Mouse (Mus musculus): ENCODE data around the gene Bdnf. TPM values are rescaled to one million over a fixed set of nuclear protein-coding genes. Genes with fewer than 3 reads are reported as not detected.

The Bdnf gene
- polyA plus RNA-seq, 1 experiment from 2014 or later = 0.78 TPM

GRCm38 (mm10) chr2:109725831-109726230 is 51.3 kb downstream of the Bdnf start:
- Histone ChIP-seq H3K4me2 (replicated peaks; ENCODE audit: low read depth, low read length) (no peak overlapping the region), H3K9ac (replicated peaks; ENCODE audit: low read depth) (no peak overlapping the region), H3K4me1 (ENCODE audit: insufficient read depth, low read depth, low read length) (no peaks in the 10 kb centered on the region), H3K27me3 (replicated peaks; ENCODE audit: insufficient read depth, low read length) (no peaks in the 10 kb centered on the region), H3K36me3 (ENCODE audit: insufficient read depth, low read length) (no peaks in the 10 kb centered on the region), H3K4me3 (ENCODE audit: low read depth, low read length) (no peak overlapping the region), H3K9me3 (ENCODE audit: low read length) (no peaks in the 10 kb centered on the region), H3K27ac (ENCODE audit: low read length) (no peak overlapping the region)
- ATAC-seq (no peak), DNase-seq (ENCODE audit: low spot score) (no peak)
- no peak for TF ChIP-seq CTCF (IDR thresholded peaks at IDR 0.05)
- no peak for TF ChIP-seq EP300 (IDR thresholded peaks at IDR 0.05)
- 37% methylated on average over 6 of the region's 6 CpGs for WGBS

- TF ChIP-seq CTCF (IDR thresholded peaks at IDR 0.05) (no peak), EP300 (IDR thresholded peaks at IDR 0.05) (no peak)
- H3K27ac ChIP-seq (ENCODE audit: low read length) = no peak overlapping the region
- no peak overlapping the region for H3K4me3 ChIP-seq (ENCODE audit: low read depth, low read length)
- no peak overlapping the region for H3K9ac ChIP-seq (replicated peaks; ENCODE audit: low read depth)
- H3K36me3 ChIP-seq (ENCODE audit: insufficient read depth, low read length) = no peaks in the 10 kb centered on the region
- DNase-seq (ENCODE audit: low spot score) = no peak
- H3K4me2 ChIP-seq (replicated peaks; ENCODE audit: low read depth, low read length) = no peak overlapping the region
- H3K4me1 ChIP-seq (ENCODE audit: insufficient read depth, low read depth, low read length) = no peaks in the 10 kb centered on the region
- no peaks in the 10 kb centered on the region for H3K27me3 ChIP-seq (replicated peaks; ENCODE audit: insufficient read depth, low read length)
- WGBS = 90% methylated on average over 1 of the region's 1 CpGs
- ATAC-seq = no peak
- H3K9me3 ChIP-seq (ENCODE audit: low read length) = no peaks in the 10 kb centered on the region
Measured at GRCm38 (mm10) chr2:109729221-109729620, 54.7 kb downstream of the Bdnf start.

- ATAC-seq (no peak), DNase-seq (ENCODE audit: low spot score) (peak; percentile 11)
- Histone ChIP-seq H3K4me3 (ENCODE audit: low read depth, low read length) (no peak overlapping the region), H3K9ac (replicated peaks; ENCODE audit: low read depth) (no peak overlapping the region), H3K27me3 (replicated peaks; ENCODE audit: insufficient read depth, low read length) (no peaks in the 10 kb centered on the region), H3K4me2 (replicated peaks; ENCODE audit: low read depth, low read length) (no peak overlapping the region), H3K27ac (ENCODE audit: low read length) (no peak overlapping the region), H3K36me3 (ENCODE audit: insufficient read depth, low read length) (no peaks in the 10 kb centered on the region), H3K9me3 (ENCODE audit: low read length) (no peaks in the 10 kb centered on the region), H3K4me1 (ENCODE audit: insufficient read depth, low read depth, low read length) (no peaks in the 10 kb centered on the region)
- TF ChIP-seq EP300 (IDR thresholded peaks at IDR 0.05) (no peak), CTCF (IDR thresholded peaks at IDR 0.05) (no peak)
- WGBS = 26% methylated on average over 9 of the region's 9 CpGs
Measured at GRCm38 (mm10) chr2:109733201-109734039, 58.9 kb downstream of the Bdnf start.

- DNase-seq (ENCODE audit: low spot score) = no peak
- TF ChIP-seq EP300 (IDR thresholded peaks at IDR 0.05) = no peak
- TF ChIP-seq CTCF (IDR thresholded peaks at IDR 0.05) = no peak
- Histone ChIP-seq H3K27ac (ENCODE audit: low read length) (no peak overlapping the region), H3K4me3 (ENCODE audit: low read depth, low read length) (no peak overlapping the region), H3K4me1 (ENCODE audit: insufficient read depth, low read depth, low read length) (no peaks in the 10 kb centered on the region), H3K4me2 (replicated peaks; ENCODE audit: low read depth, low read length) (no peak overlapping the region), H3K36me3 (ENCODE audit: insufficient read depth, low read length) (no peaks in the 10 kb centered on the region), H3K9me3 (ENCODE audit: low read length) (no peaks in the 10 kb centered on the region), H3K9ac (replicated peaks; ENCODE audit: low read depth) (no peak overlapping the region), H3K27me3 (replicated peaks; ENCODE audit: insufficient read depth, low read length) (no peaks in the 10 kb centered on the region)
- WGBS = 49% methylated on average over 3 of the region's 3 CpGs
- no peak for ATAC-seq
Measured at GRCm38 (mm10) chr2:109734228-109734627, 59.7 kb downstream of the Bdnf start.

- Histone ChIP-seq H3K27ac (ENCODE audit: low read length) (no peak overlapping the region), H3K27me3 (replicated peaks; ENCODE audit: insufficient read depth, low read length) (no peaks in the 10 kb centered on the region)
- DNase-seq (ENCODE audit: low spot score) = no peak
Measured at GRCm38 (mm10) chr2:109734666-109735065, 60.2 kb downstream of the Bdnf start.

GRCm38 (mm10) chr2:109735347-109735746 is 60.8 kb downstream of the Bdnf start:
- 40% methylated on average over 7 of the region's 7 CpGs for WGBS
- Histone ChIP-seq H3K4me3 (ENCODE audit: low read depth, low read length) (no peak overlapping the region), H3K27me3 (replicated peaks; ENCODE audit: insufficient read depth, low read length) (no peaks in the 10 kb centered on the region), H3K9ac (replicated peaks; ENCODE audit: low read depth) (no peak overlapping the region), H3K36me3 (ENCODE audit: insufficient read depth, low read length) (no peaks in the 10 kb centered on the region), H3K9me3 (ENCODE audit: low read length) (no peaks in the 10 kb centered on the region), H3K27ac (ENCODE audit: low read length) (no peak overlapping the region), H3K4me1 (ENCODE audit: insufficient read depth, low read depth, low read length) (no peaks in the 10 kb centered on the region), H3K4me2 (replicated peaks; ENCODE audit: low read depth, low read length) (no peak overlapping the region)
- DNase-seq (ENCODE audit: low spot score) (no peak), ATAC-seq (no peak)
- TF ChIP-seq EP300 (IDR thresholded peaks at IDR 0.05) (no peak), CTCF (IDR thresholded peaks at IDR 0.05) (no peak)

More at GRCm38 (mm10) chr2:109734666-109735065, 60.2 kb downstream of the Bdnf start:
- no peaks in the 10 kb centered on the region for H3K4me1 ChIP-seq (ENCODE audit: insufficient read depth, low read depth, low read length)
- H3K4me3 ChIP-seq (ENCODE audit: low read depth, low read length) = no peak overlapping the region
- no peak overlapping the region for H3K9ac ChIP-seq (replicated peaks; ENCODE audit: low read depth)
- H3K4me2 ChIP-seq (replicated peaks; ENCODE audit: low read depth, low read length) = no peak overlapping the region
- 77% methylated on average over 6 of the region's 6 CpGs for WGBS
- H3K36me3 ChIP-seq (ENCODE audit: insufficient read depth, low read length) = no peaks in the 10 kb centered on the region
- no peaks in the 10 kb centered on the region for H3K9me3 ChIP-seq (ENCODE audit: low read length)
- TF ChIP-seq EP300 (IDR thresholded peaks at IDR 0.05) = no peak
- TF ChIP-seq CTCF (IDR thresholded peaks at IDR 0.05) = no peak
- no peak for ATAC-seq
